Mouse (Mus musculus): ENCODE measurements around the gene Lingo4.
A peak's percentile ranks its signal among the peaks of the same experiment; 100 is the strongest.

The Lingo4 gene

GRCm38 (mm10) chr3:94386671-94387070 lies 11.6 kb upstream of the Lingo4 start:
- DNase-seq (ENCODE audit: inconsistent age in 2 of 2, low spot score in 1 of 2) = no peak

GRCm38 (mm10) chr3:94387391-94387790 lies 10.9 kb upstream of the Lingo4 start:
- no peak for DNase-seq (ENCODE audit: inconsistent age in 2 of 2, low spot score in 1 of 2)

- no peak for DNase-seq (ENCODE audit: inconsistent age in 2 of 2, low spot score in 1 of 2)
Measured at GRCm38 (mm10) chr3:94388047-94388446, 10.3 kb upstream of the Lingo4 start.

- DNase-seq (ENCODE audit: inconsistent age in 2 of 2, low spot score in 1 of 2) = no peak
Measured at GRCm38 (mm10) chr3:94389420-94389819, 8.9 kb upstream of the Lingo4 start.

- no peak for DNase-seq (ENCODE audit: inconsistent age in 2 of 2, low spot score in 1 of 2)
Measured at GRCm38 (mm10) chr3:94391001-94391400, 7.3 kb upstream of the Lingo4 start.

GRCm38 (mm10) chr3:94392128-94392527 lies 6.2 kb upstream of the Lingo4 start:
- DNase-seq (ENCODE audit: inconsistent age in 2 of 2, low spot score in 1 of 2) = peak; percentile 46 to 88

GRCm38 (mm10) chr3:94393049-94393448 lies 5.3 kb upstream of the Lingo4 start:
- peak in 1 of 2 experiments; percentile 46 for DNase-seq (ENCODE audit: inconsistent age in 2 of 2, low spot score in 1 of 2)

- no peak for DNase-seq (ENCODE audit: inconsistent age in 2 of 2, low spot score in 1 of 2)
Measured at GRCm38 (mm10) chr3:94396336-94396735, 2.0 kb upstream of the Lingo4 start.

GRCm38 (mm10) chr3:94396851-94397250 lies 1.5 kb upstream of the Lingo4 start:
- DNase-seq (ENCODE audit: inconsistent age in 2 of 2, low spot score in 1 of 2) = peak in 1 of 2 experiments; percentile 4

- peak in 1 of 2 experiments; percentile 72 for DNase-seq (ENCODE audit: inconsistent age in 2 of 2, low spot score in 1 of 2)
Measured at GRCm38 (mm10) chr3:94398943-94399481, 695 bp downstream of the Lingo4 start.

- no peak for DNase-seq (ENCODE audit: inconsistent age in 2 of 2, low spot score in 1 of 2)
Measured at GRCm38 (mm10) chr3:94399663-94400310, 1.5 kb downstream of the Lingo4 start.

- DNase-seq (ENCODE audit: inconsistent age in 2 of 2, low spot score in 1 of 2) = no peak
Measured at GRCm38 (mm10) chr3:94402451-94402850, 4.1 kb downstream of the Lingo4 start.

GRCm38 (mm10) chr3:94404366-94405054 lies 6.2 kb downstream of the Lingo4 start:
- DNase-seq (ENCODE audit: inconsistent age in 2 of 2, low spot score in 1 of 2) = no peak

GRCm38 (mm10) chr3:94405561-94405960 lies 7.2 kb downstream of the Lingo4 start:
- DNase-seq (ENCODE audit: inconsistent age in 2 of 2, low spot score in 1 of 2) = peak in 1 of 2 experiments; percentile 16

GRCm38 (mm10) chr3:94412530-94412929 lies 14.2 kb downstream of the Lingo4 start:
- DNase-seq (ENCODE audit: inconsistent age in 2 of 2, low spot score in 1 of 2) = no peak

GRCm38 (mm10) chr3:94413031-94413679 lies 14.8 kb downstream of the Lingo4 start, which contains the start of gene Tdrkh:
Gene Tdrkh, plus strand, starts transcription at chr3:94413273.
- peak; percentile 97 to 98 for DNase-seq (ENCODE audit: inconsistent age in 2 of 2, low spot score in 1 of 2)

GRCm38 (mm10) chr3:94430980-94431379 lies 32.7 kb downstream of the Lingo4 start:
- DNase-seq (ENCODE audit: inconsistent age in 2 of 2, low spot score in 1 of 2) = no peak

- DNase-seq (ENCODE audit: inconsistent age in 2 of 2, low spot score in 1 of 2) = no peak
Measured at GRCm38 (mm10) chr3:94434305-94434704, 36.0 kb downstream of the Lingo4 start.

GRCm38 (mm10) chr3:94436420-94436819 lies 38.1 kb downstream of the Lingo4 start:
- DNase-seq (ENCODE audit: inconsistent age in 2 of 2, low spot score in 1 of 2) = no peak

- DNase-seq (ENCODE audit: inconsistent age in 2 of 2, low spot score in 1 of 2) = peak in 1 of 2 experiments; percentile 37
Measured at GRCm38 (mm10) chr3:94441182-94441581, 42.9 kb downstream of the Lingo4 start.

- DNase-seq (ENCODE audit: inconsistent age in 2 of 2, low spot score in 1 of 2) = peak; percentile 95 to 97
Measured at GRCm38 (mm10) chr3:94442951-94443596, 44.8 kb downstream of the Lingo4 start, which contains the start of gene Mrpl9. Gene Mrpl9, plus strand, starts transcription at chr3:94443318.
